Mouse (Mus musculus) cortical plate, adult 2 months (tissue): Measurements from ENCODE around the gene 4930432K21Rik.

Source experiments
- CTCF ChIP-seq: fragments of 200-500 bp; IDR thresholded peaks from 2 replicates; pipeline ENCODE4 v1.5.1; 2011; ENCODE audit warnings: mild to moderate bottlenecking, control low read depth, low read length; ENCODE audit not compliant: insufficient read depth; ENCODE audit errors: extremely low read depth
- POLR2A ChIP-seq: fragments of 200-500 bp; IDR thresholded peaks from 2 replicates; pipeline ENCODE4 v1.6.1; 2011; ENCODE audit warnings: mild to moderate bottlenecking, low read length, control low read depth; ENCODE audit not compliant: insufficient read depth; ENCODE audit errors: extremely low read depth

DNA sequence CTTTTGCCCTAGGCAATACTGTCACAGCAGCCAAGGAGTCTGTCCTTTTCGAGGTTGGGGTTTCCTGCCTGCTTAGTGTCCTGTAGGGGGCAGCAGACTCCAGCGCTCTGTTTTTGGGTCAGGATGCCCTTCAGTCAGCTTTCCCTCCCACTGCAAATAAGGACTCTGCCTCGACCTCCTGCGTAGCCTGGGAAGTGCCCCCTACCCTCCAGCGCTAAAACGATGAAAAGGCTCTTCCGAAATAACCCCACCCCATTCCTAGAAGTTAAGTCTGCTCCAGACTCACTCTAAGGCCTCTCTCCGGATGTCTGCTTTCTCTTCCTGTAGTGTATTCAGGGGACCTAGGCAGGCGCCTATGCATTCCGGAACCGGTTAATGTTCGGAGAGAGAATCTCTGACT lies 38.7 kb downstream of the 4930432K21Rik start:
- TF ChIP-seq CTCF: peak; percentile 94
- TF ChIP-seq POLR2A: no peak
